Mouse (Mus musculus): ENCODE measurements around the gene 4930407I10Rik. TPM values are rescaled to one million over a fixed set of nuclear protein-coding genes. Genes with fewer than 3 reads are reported as not detected.
A peak's percentile ranks its signal among the peaks of the same experiment; 100 is the strongest.

Gene 4930407I10Rik
- not detected in 2 replicates for polyA plus RNA-seq (2016; fragmentation: Nextera tagmentation; extraction: Ambion mirVana)

DNA sequence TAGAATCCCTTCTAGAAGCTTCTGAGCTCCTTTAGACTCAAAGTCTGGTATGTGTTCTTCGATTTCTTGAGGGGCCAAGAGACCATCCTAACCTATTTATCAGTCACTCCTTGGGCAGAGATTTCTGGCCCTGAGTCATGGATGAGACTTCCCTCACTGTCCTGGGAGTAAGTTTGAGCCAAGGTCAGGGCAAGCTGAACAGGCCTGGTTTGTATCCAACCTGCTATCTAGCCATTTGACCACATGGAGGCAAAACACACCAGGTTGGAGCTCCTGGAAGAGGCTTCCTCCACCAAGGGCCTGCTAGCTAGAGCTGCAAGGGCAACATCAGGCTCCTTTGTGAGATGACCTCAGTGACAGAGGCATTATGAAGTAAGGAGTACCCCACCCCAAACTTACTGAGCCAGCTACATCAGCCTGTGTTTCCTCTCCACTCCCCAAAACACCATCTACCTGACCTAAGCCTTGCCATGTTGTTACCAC is at the start of gene 4930407I10Rik:
TSS of gene 4930407I10Rik (plus strand) at position 433 of the 483 bp plus-strand sequence.
- no peaks in the 10 kb centered on the region for H3K36me3 ChIP-seq
- ATAC-seq (ENCODE audit: insufficient number of reproducible peaks, insufficient read depth, low FRiP score, low TSS enrichment, low read depth), result no peak
- H3K4me3 ChIP-seq (replicated peaks), result no peak within 1 kb of the TSS
- no peak within 1 kb of the TSS for H3K27ac ChIP-seq
- H3K4me2 ChIP-seq, result no peak within 1 kb of the TSS
- peaks cover 18% of the 10 kb centered on the region; the same call in 1 of the 2 replicates for H3K27me3 ChIP-seq
- WGBS, result 83% methylated on average over 1 of the region's 1 CpGs
- H3K9ac ChIP-seq (replicated peaks), result no peak within 1 kb of the TSS
- peaks cover 5% of the 10 kb centered on the region for H3K4me1 ChIP-seq (replicated peaks)
- no peaks in the 10 kb centered on the region for H3K9me3 ChIP-seq

DNA sequence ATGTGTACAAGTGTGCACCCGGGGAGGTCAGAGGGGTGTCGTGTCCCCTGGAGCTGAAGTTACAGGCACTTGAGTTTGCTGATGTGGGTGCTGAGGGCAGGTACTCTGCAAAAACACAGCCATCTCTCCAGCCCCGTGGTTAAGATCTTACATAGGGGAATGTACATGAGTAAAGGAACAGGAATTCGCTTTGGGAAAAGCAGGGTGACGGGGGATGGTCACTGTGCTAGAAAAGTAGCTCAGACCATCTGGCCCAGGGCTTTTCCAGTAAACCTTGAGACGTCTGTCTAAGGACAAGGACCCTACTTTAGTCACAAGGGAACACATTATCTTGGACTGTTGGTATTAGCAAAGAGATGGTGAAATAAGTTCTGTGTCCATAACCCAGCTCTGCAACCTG is 47.0 kb upstream of the 4930407I10Rik start:
- WGBS, result 82% methylated on average over 6 of the region's 6 CpGs
- 0 out of 2 replicates have a peak, but pooled peaks cover 3% of the 10 kb centered on the region for H3K36me3 ChIP-seq

DNA sequence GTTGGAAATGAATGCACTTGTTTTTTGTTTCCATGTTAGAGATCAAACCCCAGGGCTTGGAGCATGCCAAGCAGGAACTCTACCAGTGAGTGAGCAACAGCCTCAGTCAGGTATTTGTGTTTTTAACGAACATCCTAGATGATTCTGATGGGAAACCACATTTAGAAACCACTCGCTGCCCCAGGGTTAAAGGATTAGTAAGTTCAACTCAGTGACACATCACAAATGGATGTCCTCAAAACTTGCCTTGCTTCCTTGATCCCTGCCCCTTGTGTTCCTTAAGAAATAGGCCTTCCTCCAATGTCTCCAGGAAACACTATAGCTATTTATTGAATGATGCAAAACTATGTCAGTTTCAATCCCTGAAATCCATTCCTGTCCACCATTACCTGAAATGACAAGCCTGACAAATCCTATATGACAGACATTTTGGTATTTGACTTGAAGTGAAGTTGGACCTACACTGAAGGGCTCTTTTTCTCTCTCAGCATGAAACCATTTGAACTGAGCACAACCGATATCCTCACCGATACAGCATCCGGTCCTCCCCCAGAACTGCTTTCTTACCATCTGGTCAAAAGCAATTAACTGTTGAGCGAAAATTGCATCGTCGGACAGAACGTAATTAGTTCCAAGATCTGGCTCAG is 44.1 kb upstream of the 4930407I10Rik start:
- Histone ChIP-seq H3K27ac (no peak overlapping the region), H3K4me1 (replicated peaks) (peaks cover 16% of the 10 kb centered on the region), H3K36me3 (peaks cover 15% of the 10 kb centered on the region), H3K4me3 (replicated peaks) (peak overlapping the region; percentile 95), H3K27me3 (no peaks in the 10 kb centered on the region), H3K4me2 (peak overlapping the region; percentile 96), H3K9me3 (no peaks in the 10 kb centered on the region), H3K9ac (replicated peaks) (peak overlapping the region; percentile 86)
- 13% methylated on average over 9 of the region's 9 CpGs for WGBS
- ATAC-seq (ENCODE audit: insufficient number of reproducible peaks, insufficient read depth, low FRiP score, low TSS enrichment, low read depth), result no peak

More for the DNA sequence above, 47.0 kb upstream of the 4930407I10Rik start:
- ATAC-seq (ENCODE audit: insufficient number of reproducible peaks, insufficient read depth, low FRiP score, low TSS enrichment, low read depth), result no peak
- no peak overlapping the region for H3K4me3 ChIP-seq (replicated peaks)
- no peak overlapping the region for H3K4me2 ChIP-seq
- peaks cover 13% of the 10 kb centered on the region for H3K4me1 ChIP-seq (replicated peaks)
- H3K9me3 ChIP-seq, result no peaks in the 10 kb centered on the region
- H3K27ac ChIP-seq, result no peak overlapping the region
- H3K9ac ChIP-seq (replicated peaks), result no peak overlapping the region
- no peaks in the 10 kb centered on the region for H3K27me3 ChIP-seq

DNA sequence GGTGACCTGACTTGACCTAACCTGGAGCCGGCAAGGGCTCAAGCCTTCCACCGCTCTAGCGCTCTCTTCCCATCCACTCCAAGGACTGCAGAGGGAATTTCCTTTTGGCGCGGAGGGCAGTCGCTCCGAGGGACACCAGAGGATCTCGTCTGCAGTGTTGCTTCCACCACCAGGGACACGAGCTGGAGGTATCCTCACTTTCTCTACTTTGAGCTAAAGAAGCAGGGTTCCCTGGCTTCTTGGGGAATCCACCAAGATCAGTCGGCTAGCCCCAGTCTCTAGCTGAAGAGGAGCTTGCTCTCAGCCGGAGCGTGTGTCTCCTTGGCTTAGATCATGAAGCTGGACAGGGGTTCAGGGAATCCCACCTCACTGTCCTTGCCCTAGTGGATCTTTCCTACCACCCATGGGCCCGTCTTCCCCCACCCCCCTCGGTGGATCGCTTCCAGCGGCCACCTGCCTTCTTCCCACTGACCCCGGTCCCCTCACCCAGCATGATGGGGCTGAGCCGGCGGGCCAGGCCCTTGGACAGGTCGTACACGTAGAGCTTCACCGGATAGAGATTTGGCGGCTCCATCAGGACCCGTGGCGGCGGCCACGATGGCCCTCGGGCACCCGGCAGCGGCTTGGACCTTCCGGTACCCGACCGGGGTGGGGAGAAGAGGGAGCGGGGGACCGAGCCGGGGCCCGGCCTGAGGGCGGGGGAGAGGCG is 43.4 kb upstream of the 4930407I10Rik start:
- no peaks in the 10 kb centered on the region for H3K27me3 ChIP-seq
- peak; percentile 8; the same call in 1 of the 2 replicates for ATAC-seq (ENCODE audit: insufficient number of reproducible peaks, insufficient read depth, low FRiP score, low TSS enrichment, low read depth)
- WGBS, result under 1% methylated on average over 37 of the region's 39 CpGs
- H3K4me1 ChIP-seq (replicated peaks), result peaks cover 16% of the 10 kb centered on the region
- H3K4me3 ChIP-seq (replicated peaks), result peak overlapping the region; percentile 95
- H3K9me3 ChIP-seq, result no peaks in the 10 kb centered on the region
- H3K27ac ChIP-seq, result peak overlapping the region; percentile 70; the same call in 1 of the 2 replicates
- H3K9ac ChIP-seq (replicated peaks), result peak overlapping the region; percentile 86
- peak overlapping the region; percentile 96 for H3K4me2 ChIP-seq
- peaks cover 19% of the 10 kb centered on the region for H3K36me3 ChIP-seq

DNA sequence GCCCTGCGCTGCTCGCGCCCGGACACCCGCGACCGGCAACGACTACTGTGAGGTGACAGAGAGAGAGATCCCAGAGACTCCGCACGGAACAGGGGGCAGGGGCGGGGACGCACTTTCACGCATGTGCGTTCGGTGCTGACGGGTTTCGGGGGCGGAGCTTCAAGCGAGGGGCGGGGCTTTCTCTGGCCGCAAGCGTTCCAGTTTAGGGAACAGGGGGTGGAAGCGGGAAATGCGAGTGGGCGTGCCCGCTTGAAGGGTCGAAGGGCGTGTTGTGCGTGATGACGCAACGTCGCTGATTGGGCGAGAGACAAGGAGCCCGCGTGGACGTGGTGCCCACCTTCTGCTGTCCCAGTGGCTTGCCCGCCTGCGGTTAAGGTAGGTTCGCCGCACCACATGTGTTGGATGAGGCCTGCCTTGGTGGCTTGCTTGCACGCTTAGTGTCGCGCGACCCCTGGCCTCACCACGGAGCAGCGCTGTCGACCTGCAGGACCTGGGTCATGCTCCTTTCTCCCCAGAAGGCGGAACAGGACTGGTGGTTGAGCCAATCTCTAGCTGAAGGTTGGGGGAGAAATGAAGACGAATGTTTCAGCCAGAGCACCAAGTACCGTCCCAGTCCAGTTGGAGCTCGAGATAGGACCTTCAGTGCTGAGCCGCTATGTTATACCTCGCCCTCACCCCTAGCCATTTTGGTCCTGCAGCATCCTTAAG is 42.7 kb upstream of the 4930407I10Rik start:
- H3K4me3 ChIP-seq (replicated peaks), result peak overlapping the region; percentile 95
- peak overlapping the region; percentile 72 for H3K27ac ChIP-seq
- peaks cover 16% of the 10 kb centered on the region for H3K4me1 ChIP-seq (replicated peaks)
- H3K9ac ChIP-seq (replicated peaks), result peak overlapping the region; percentile 86
- H3K9me3 ChIP-seq, result no peaks in the 10 kb centered on the region
- WGBS, result under 1% methylated on average over 53 of the region's 53 CpGs
- peaks cover 21% of the 10 kb centered on the region for H3K36me3 ChIP-seq
- H3K27me3 ChIP-seq, result no peaks in the 10 kb centered on the region
- peak overlapping the region; percentile 96 for H3K4me2 ChIP-seq
- ATAC-seq (ENCODE audit: insufficient number of reproducible peaks, insufficient read depth, low FRiP score, low TSS enrichment, low read depth), result peak; percentile 95

DNA sequence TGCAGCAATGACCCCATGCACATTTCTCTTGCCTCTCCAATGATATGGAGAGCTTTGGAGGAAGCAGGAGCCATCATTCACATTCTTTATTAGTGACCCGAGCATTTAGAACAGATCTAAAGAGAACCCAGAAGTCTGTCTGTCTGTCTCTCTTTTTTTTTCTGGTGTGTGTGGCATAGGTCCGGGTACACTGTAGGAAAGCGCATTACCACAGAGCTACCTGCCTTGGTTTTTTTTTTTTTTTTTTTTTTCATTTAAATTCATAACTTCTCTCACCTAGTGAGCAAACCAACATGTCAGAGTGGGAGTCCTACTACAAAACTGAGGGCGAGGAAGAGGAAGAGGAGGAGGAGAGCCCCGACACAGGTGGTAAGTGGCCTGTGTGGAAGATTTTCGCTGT is 42.1 kb upstream of the 4930407I10Rik start:
- H3K9me3 ChIP-seq, result no peaks in the 10 kb centered on the region
- peaks cover 16% of the 10 kb centered on the region for H3K4me1 ChIP-seq (replicated peaks)
- H3K9ac ChIP-seq (replicated peaks), result peak overlapping the region; percentile 69
- WGBS, result 26% methylated on average over 6 of the region's 6 CpGs
- peak overlapping the region; percentile 95 for H3K4me3 ChIP-seq (replicated peaks)
- peak overlapping the region; percentile 72 for H3K27ac ChIP-seq
- peaks cover 27% of the 10 kb centered on the region for H3K36me3 ChIP-seq
- no peaks in the 10 kb centered on the region for H3K27me3 ChIP-seq
- H3K4me2 ChIP-seq, result peak overlapping the region; percentile 96
- ATAC-seq (ENCODE audit: insufficient number of reproducible peaks, insufficient read depth, low FRiP score, low TSS enrichment, low read depth), result no peak

DNA sequence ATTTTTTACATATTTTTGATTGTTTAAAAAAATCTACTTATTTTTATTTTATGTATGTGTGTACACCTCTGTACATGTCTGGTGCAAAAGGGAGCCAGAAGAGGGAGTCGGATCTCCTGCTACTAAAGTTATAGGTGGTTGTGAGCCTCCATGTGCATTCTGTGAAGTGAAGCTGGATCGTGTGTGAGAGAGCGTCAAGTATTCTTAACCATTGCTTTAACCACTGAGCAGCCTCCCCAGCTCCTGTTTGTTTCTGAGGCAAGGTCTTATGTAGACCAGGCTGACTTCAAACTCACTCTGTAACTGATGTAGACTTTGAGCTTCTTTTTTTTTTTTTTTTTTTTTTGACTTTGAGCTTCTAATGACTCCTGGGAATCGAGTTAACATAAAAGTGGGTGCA is 41.5 kb upstream of the 4930407I10Rik start:
- peaks cover 30% of the 10 kb centered on the region for H3K36me3 ChIP-seq
- H3K9ac ChIP-seq (replicated peaks), result no peak overlapping the region
- H3K4me1 ChIP-seq (replicated peaks), result peaks cover 16% of the 10 kb centered on the region
- H3K27me3 ChIP-seq, result no peaks in the 10 kb centered on the region
- 75% methylated on average over 4 of the region's 4 CpGs for WGBS
- H3K4me2 ChIP-seq, result no peak overlapping the region
- H3K27ac ChIP-seq, result no peak overlapping the region
- no peak for ATAC-seq (ENCODE audit: insufficient number of reproducible peaks, insufficient read depth, low FRiP score, low TSS enrichment, low read depth)
- H3K4me3 ChIP-seq (replicated peaks), result no peak overlapping the region
- H3K9me3 ChIP-seq, result no peaks in the 10 kb centered on the region

DNA sequence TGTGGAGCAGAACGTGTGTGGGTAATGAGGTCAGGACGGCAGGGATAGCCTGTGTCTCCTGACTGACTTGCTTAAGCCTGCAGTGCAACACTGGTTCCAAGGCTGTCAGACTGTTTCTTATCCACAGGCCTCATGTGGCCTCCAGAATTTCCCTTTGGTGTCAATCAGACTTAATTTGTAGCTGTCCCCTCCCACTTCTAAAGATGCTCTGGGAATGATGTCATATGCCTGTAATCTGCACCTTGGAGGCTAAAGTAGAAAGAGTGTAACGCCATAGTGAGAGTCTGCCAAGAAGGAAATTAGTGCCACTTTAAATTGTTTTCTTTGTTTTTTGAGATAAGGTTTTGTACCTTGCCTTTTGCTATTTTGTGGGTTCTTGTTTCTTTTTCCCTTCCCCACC is 39.7 kb upstream of the 4930407I10Rik start:
- H3K9ac ChIP-seq (replicated peaks), result no peak overlapping the region
- no peaks in the 10 kb centered on the region for H3K9me3 ChIP-seq
- no peak overlapping the region for H3K4me2 ChIP-seq
- no peak overlapping the region for H3K27ac ChIP-seq
- H3K4me3 ChIP-seq (replicated peaks), result no peak overlapping the region
- H3K27me3 ChIP-seq, result no peaks in the 10 kb centered on the region
- peaks cover 15% of the 10 kb centered on the region for H3K4me1 ChIP-seq (replicated peaks)
- WGBS, result 89% methylated on average over 3 of the region's 3 CpGs
- H3K36me3 ChIP-seq, result peaks cover 48% of the 10 kb centered on the region
- ATAC-seq (ENCODE audit: insufficient number of reproducible peaks, insufficient read depth, low FRiP score, low TSS enrichment, low read depth), result no peak

DNA sequence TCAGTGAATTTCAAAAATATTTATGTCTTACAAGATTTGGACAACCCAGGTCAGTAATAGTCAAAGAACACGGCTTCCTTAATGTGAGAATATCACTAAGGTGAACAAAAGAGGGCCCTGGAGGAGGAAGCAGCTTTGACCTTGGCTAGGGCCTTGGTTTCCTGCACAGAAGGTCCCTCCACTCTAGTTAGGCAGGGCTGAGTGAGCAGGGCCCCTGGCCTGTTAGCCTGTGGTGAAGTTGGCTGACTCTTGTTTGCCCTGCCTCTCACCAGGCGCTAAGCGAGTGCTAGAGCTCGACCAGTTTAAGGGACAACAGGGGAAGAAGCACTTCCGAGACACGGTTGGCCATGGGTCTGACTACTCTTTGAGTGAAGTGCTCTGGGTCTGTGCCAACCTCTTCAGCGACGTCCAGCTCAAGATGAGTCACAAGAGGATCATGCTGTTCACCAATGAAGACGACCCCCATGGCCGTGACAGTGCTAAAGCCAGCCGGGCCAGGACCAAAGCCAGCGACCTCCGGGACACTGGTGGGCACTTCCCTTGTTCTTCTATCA is 36.3 kb upstream of the 4930407I10Rik start:
- no peaks in the 10 kb centered on the region for H3K27me3 ChIP-seq
- no peaks in the 10 kb centered on the region for H3K9me3 ChIP-seq
- H3K9ac ChIP-seq (replicated peaks), result no peak overlapping the region
- peaks cover 81% of the 10 kb centered on the region for H3K36me3 ChIP-seq
- no peak overlapping the region for H3K4me2 ChIP-seq
- no peaks in the 10 kb centered on the region for H3K4me1 ChIP-seq (replicated peaks)
- H3K27ac ChIP-seq, result no peak overlapping the region
- 89% methylated on average over 13 of the region's 13 CpGs for WGBS
- no peak overlapping the region for H3K4me3 ChIP-seq (replicated peaks)
- ATAC-seq (ENCODE audit: insufficient number of reproducible peaks, insufficient read depth, low FRiP score, low TSS enrichment, low read depth), result no peak

DNA sequence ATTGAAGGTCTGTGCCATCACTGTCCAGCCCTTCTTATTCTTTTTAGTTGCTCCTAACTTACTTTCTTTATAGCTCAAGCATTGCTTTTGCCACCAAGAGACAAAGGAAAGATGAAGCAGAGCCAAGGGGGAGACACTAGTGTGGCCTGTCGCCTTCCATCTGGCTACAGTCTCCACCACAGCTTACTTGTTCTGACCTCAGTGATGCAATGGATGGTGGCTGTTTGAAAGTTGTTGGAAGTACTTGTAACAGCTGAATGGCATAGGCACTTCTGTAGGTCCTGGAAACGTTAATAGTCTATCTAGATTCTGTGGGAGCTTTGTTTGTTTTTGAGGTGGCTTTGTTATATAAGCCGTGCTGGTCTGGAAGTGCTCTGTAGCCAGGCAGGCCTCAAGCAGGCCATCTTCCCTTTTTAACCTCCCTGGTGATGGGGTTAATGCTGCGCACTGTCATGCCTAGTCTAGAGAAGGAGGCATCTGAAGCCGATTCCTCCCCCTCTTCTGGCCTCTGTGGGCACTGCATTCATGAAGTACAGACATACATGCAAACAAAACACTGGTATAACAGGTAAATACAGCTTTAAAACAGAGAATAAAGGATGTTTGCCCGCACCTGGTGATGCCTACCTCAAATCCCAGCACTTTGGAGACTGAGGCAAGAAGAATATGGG is 34.9 kb upstream of the 4930407I10Rik start:
- H3K4me3 ChIP-seq (replicated peaks), result no peak overlapping the region
- 94% methylated on average over 6 of the region's 6 CpGs for WGBS
- H3K4me1 ChIP-seq (replicated peaks), result no peaks in the 10 kb centered on the region
- H3K9ac ChIP-seq (replicated peaks), result no peak overlapping the region
- H3K27ac ChIP-seq, result no peak overlapping the region
- peaks cover 92% of the 10 kb centered on the region for H3K36me3 ChIP-seq
- ATAC-seq (ENCODE audit: insufficient number of reproducible peaks, insufficient read depth, low FRiP score, low TSS enrichment, low read depth), result no peak
- H3K27me3 ChIP-seq, result no peaks in the 10 kb centered on the region
- H3K4me2 ChIP-seq, result no peak overlapping the region
- H3K9me3 ChIP-seq, result no peaks in the 10 kb centered on the region
